Mouse (Mus musculus) ovary, adult 18-20 months (tissue): ENCODE data around the gene Tead1.
A peak's percentile ranks its signal among the peaks of the same experiment; 100 is the strongest.

Source experiments
- DNase-seq: peaks from one replicate; pipeline ENCODE4 v3.0.0; 2022; ENCODE audit warnings: low spot score, mixed read lengths

The Tead1 gene

GRCm38 (mm10) chr7:112685993-112686392, 6.9 kb downstream of the Tead1 start:
- DNase-seq = no peak

GRCm38 (mm10) chr7:112686586-112686985, 7.5 kb downstream of the Tead1 start:
- DNase-seq = no peak

- no peak for DNase-seq
Observed at GRCm38 (mm10) chr7:112688425-112689001, 9.4 kb downstream of the Tead1 start.

GRCm38 (mm10) chr7:112690836-112691781, 12.0 kb downstream of the Tead1 start:
- DNase-seq = no peak

- DNase-seq = no peak
Observed at GRCm38 (mm10) chr7:112693566-112693965, 14.4 kb downstream of the Tead1 start.

GRCm38 (mm10) chr7:112696777-112697161, 17.7 kb downstream of the Tead1 start:
- DNase-seq = no peak

- DNase-seq = peak; percentile 49
Observed at GRCm38 (mm10) chr7:112697162-112697841, 18.2 kb downstream of the Tead1 start.

GRCm38 (mm10) chr7:112700082-112700481, 21.0 kb downstream of the Tead1 start:
- DNase-seq = no peak

- DNase-seq = no peak
Observed at GRCm38 (mm10) chr7:112703341-112703740, 24.2 kb downstream of the Tead1 start.

- no peak for DNase-seq
Observed at GRCm38 (mm10) chr7:112705870-112706269, 26.8 kb downstream of the Tead1 start.

- no peak for DNase-seq
Observed at GRCm38 (mm10) chr7:112706756-112707155, 27.6 kb downstream of the Tead1 start.

GRCm38 (mm10) chr7:112710409-112711107, 31.4 kb downstream of the Tead1 start:
- DNase-seq = peak; percentile 28

- no peak for DNase-seq
Observed at GRCm38 (mm10) chr7:112711977-112712376, 32.9 kb downstream of the Tead1 start.

GRCm38 (mm10) chr7:112713509-112713908, 34.4 kb downstream of the Tead1 start:
- DNase-seq = no peak

- no peak for DNase-seq
Observed at GRCm38 (mm10) chr7:112714783-112715182, 35.7 kb downstream of the Tead1 start.

GRCm38 (mm10) chr7:112716701-112717100, 37.6 kb downstream of the Tead1 start:
- no peak for DNase-seq

GRCm38 (mm10) chr7:112717676-112718075, 38.6 kb downstream of the Tead1 start:
- DNase-seq = no peak

- DNase-seq = no peak
Observed at GRCm38 (mm10) chr7:112719394-112720142, 40.5 kb downstream of the Tead1 start.

GRCm38 (mm10) chr7:112720143-112720988, 41.2 kb downstream of the Tead1 start:
- DNase-seq = peak; percentile 52

- no peak for DNase-seq
Observed at GRCm38 (mm10) chr7:112720989-112721337, 41.8 kb downstream of the Tead1 start.

GRCm38 (mm10) chr7:112721859-112722258, 42.7 kb downstream of the Tead1 start:
- DNase-seq = no peak
